Mouse (Mus musculus): ENCODE measurements at regions not wholly inside any gene's neighbourhood (a gene's known extent, or its start where the extent isn't known, plus 50 kb on each side); places are given as distances from the start of the nearest gene placed in this dataset.

DNA sequence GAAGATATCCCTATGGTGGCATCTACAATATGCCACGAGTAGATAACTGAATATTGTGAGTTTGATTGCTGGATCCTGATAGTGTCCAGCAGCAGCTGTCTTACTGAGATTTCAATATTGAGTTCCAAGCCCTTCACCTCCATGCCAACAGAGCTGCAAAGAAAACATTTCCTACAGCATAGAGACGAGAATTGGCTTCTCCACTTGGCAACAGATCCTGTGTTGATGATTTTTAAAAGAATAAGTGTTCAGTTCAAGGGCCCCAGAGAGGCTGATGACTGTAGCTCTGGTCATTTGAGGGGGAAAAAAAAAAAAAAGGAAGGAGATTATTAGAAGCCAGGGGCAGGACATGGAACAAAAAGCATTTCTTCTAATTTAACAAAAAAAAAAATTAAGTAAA, 284.7 kb downstream of the Efnb2 start:
- no peak overlapping the region for H3K4me3 ChIP-seq (ENCODE audit: control insufficient read depth in 1 of 2, insufficient read depth in 1 of 2, low read depth in 2 of 2, low read length in 2 of 2)

GRCm38 (mm10) chr8:8367282-8367871, 293.7 kb downstream of the Efnb2 start:
- no peak for DNase-seq (ENCODE audit: low read depth, low spot score)
- TF ChIP-seq CTCF (IDR thresholded peaks at IDR 0.05 in 2 of 3, conservative IDR thresholded peaks at IDR 0.05 in 1 of 3; ENCODE audit: control insufficient read depth in 1 of 3, insufficient read depth in 1 of 3, low read depth in 2 of 3, low read length in 3 of 3, poor library complexity in 1 of 3, severe bottlenecking in 1 of 3) (no peak), GATA1 (IDR thresholded peaks at IDR 0.05; ENCODE audit: low read depth, low read length) (no peak), TAL1 (IDR thresholded peaks at IDR 0.05; ENCODE audit: low read length) (no peak), GABPA (IDR thresholded peaks at IDR 0.05; ENCODE audit: low read depth, low read length) (no peak), ZKSCAN1 (IDR thresholded peaks at IDR 0.05; ENCODE audit: low read depth, low read length) (no peak), ZNF384 (IDR thresholded peaks at IDR 0.05; ENCODE audit: low read depth, low read length) (no peak), TBP (IDR thresholded peaks at IDR 0.05; ENCODE audit: low read depth, low read length) (no peak), HCFC1 (IDR thresholded peaks at IDR 0.05; ENCODE audit: low read depth, low read length) (no peak)
- Histone ChIP-seq H3K27ac (ENCODE audit: control insufficient read depth, low read depth, low read length) (no peak overlapping the region), H3K4me3 (ENCODE audit: control insufficient read depth in 1 of 2, insufficient read depth in 1 of 2, low read depth in 2 of 2, low read length in 2 of 2) (no peak overlapping the region), H3K9me3 (replicated peaks; ENCODE audit: insufficient read depth, low read length) (no peaks in the 10 kb centered on the region), H3K4me1 (ENCODE audit: control insufficient read depth in 1 of 2, insufficient read depth in 2 of 2, low read length in 2 of 2) (no peaks in the 10 kb centered on the region), H3K9ac (ENCODE audit: control insufficient read depth, low read depth, low read length, poor library complexity, severe bottlenecking) (no peak overlapping the region), H3K79me2 (ENCODE audit: control insufficient read depth, insufficient read depth, low read length, poor library complexity) (no peaks in the 10 kb centered on the region), H3K36me3 (ENCODE audit: control insufficient read depth in 1 of 2, insufficient read depth in 2 of 2, low read length in 2 of 2) (no peaks in the 10 kb centered on the region), H3K27me3 (ENCODE audit: control insufficient read depth in 1 of 2, insufficient read depth in 2 of 2, low read length in 2 of 2) (no peaks in the 10 kb centered on the region)

More for the DNA sequence above, 284.7 kb downstream of the Efnb2 start:
- no peaks in the 10 kb centered on the region for H3K36me3 ChIP-seq (ENCODE audit: control insufficient read depth in 1 of 2, insufficient read depth in 2 of 2, low read length in 2 of 2)
- no peaks in the 10 kb centered on the region for H3K79me2 ChIP-seq (ENCODE audit: control insufficient read depth, insufficient read depth, low read length, poor library complexity)
- TF ChIP-seq CHD1 (IDR thresholded peaks at IDR 0.05; ENCODE audit: low read depth, low read length) = no peak
- no peak for TF ChIP-seq GATA1 (IDR thresholded peaks at IDR 0.05; ENCODE audit: low read depth, low read length)
- TF ChIP-seq NRF1 (IDR thresholded peaks at IDR 0.05; ENCODE audit: insufficient read depth, low read depth, low read length, poor library complexity, severe bottlenecking) = no peak
- no peak for TF ChIP-seq E2F4 (IDR thresholded peaks at IDR 0.05; ENCODE audit: borderline replicate concordance, low read depth, low read length)
- no peak for TF ChIP-seq POLR2AphosphoS2 (IDR thresholded peaks at IDR 0.05; ENCODE audit: low read length)
- DNase-seq (ENCODE audit: low read depth, low spot score) = no peak
- no peaks in the 10 kb centered on the region for H3K9me3 ChIP-seq (replicated peaks; ENCODE audit: insufficient read depth, low read length)
- no peaks in the 10 kb centered on the region for H3K4me1 ChIP-seq (ENCODE audit: control insufficient read depth in 1 of 2, insufficient read depth in 2 of 2, low read length in 2 of 2)
- H3K27me3 ChIP-seq (ENCODE audit: control insufficient read depth in 1 of 2, insufficient read depth in 2 of 2, low read length in 2 of 2) = no peaks in the 10 kb centered on the region
- H3K27ac ChIP-seq (ENCODE audit: control insufficient read depth, low read depth, low read length) = no peak overlapping the region
- no peak overlapping the region for H3K9ac ChIP-seq (ENCODE audit: control insufficient read depth, low read depth, low read length, poor library complexity, severe bottlenecking)

DNA sequence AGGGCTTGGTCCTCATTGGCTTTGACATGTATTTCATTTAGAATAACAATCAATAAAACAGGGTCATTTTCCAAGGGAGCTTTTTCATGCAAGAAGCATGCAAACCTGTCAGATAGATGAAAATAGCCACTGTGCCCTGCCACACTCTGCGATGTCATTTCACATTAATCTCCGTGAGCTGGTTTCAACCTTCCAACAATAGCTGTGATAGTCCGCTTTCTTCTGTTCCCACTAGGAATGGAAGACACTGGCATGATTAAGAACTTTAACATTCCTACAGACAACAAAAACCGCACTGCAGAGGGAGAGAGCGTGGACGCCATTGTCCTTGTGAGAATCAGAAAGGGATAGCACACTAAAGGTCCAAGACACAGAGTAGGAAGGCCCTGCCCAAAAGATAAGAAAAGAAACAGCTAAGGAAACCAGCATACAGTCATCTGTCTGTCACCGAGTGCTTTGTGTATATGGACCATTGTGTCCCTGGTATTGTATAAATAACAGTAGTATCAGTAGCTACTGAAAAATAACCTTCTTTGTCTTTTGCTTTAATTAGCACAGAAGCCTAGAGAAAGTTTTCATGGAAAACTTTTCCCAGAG, 299.0 kb downstream of the Efnb2 start:
- no peaks in the 10 kb centered on the region for H3K36me3 ChIP-seq (ENCODE audit: control insufficient read depth in 1 of 2, insufficient read depth in 2 of 2, low read length in 2 of 2)
- H3K9ac ChIP-seq (ENCODE audit: control insufficient read depth, low read depth, low read length, poor library complexity, severe bottlenecking) = no peak overlapping the region
- no peaks in the 10 kb centered on the region for H3K27me3 ChIP-seq (ENCODE audit: control insufficient read depth in 1 of 2, insufficient read depth in 2 of 2, low read length in 2 of 2)
- no peak for TF ChIP-seq USF2 (IDR thresholded peaks at IDR 0.05; ENCODE audit: borderline replicate concordance in 1 of 2, insufficient read depth in 1 of 2, low read depth in 1 of 2, low read length in 2 of 2)
- TF ChIP-seq E2F4 (IDR thresholded peaks at IDR 0.05; ENCODE audit: borderline replicate concordance, low read depth, low read length) = no peak
- no peak for TF ChIP-seq ETS1 (IDR thresholded peaks at IDR 0.05; ENCODE audit: low read depth, low read length)
- no peak for TF ChIP-seq KAT2A (conservative IDR thresholded peaks at IDR 0.05; ENCODE audit: low read depth, low read length)
- no peak for TF ChIP-seq EP300 (IDR thresholded peaks at IDR 0.05; ENCODE audit: low read depth in 1 of 2, low read length in 2 of 2)
- TF ChIP-seq POLR2AphosphoS2 (IDR thresholded peaks at IDR 0.05; ENCODE audit: low read length) = no peak
- no peak for TF ChIP-seq RCOR1 (IDR thresholded peaks at IDR 0.05; ENCODE audit: low read depth, low read length)
- TF ChIP-seq MAZ (IDR thresholded peaks at IDR 0.05; ENCODE audit: low read depth, low read length) = no peak
- TF ChIP-seq CHD1 (IDR thresholded peaks at IDR 0.05; ENCODE audit: low read depth, low read length) = no peak
- no peak for TF ChIP-seq MYC (IDR thresholded peaks at IDR 0.05; ENCODE audit: low read depth, low read length)
- no peak for TF ChIP-seq HCFC1 (IDR thresholded peaks at IDR 0.05; ENCODE audit: low read depth, low read length)
- TF ChIP-seq CTCF (IDR thresholded peaks at IDR 0.05 in 2 of 3, conservative IDR thresholded peaks at IDR 0.05 in 1 of 3; ENCODE audit: control insufficient read depth in 1 of 3, insufficient read depth in 1 of 3, low read depth in 2 of 3, low read length in 3 of 3, poor library complexity in 1 of 3, severe bottlenecking in 1 of 3) = no peak
- TF ChIP-seq ZMIZ1 (IDR thresholded peaks at IDR 0.05; ENCODE audit: low read depth, low read length) = no peak
- TF ChIP-seq RAD21 (IDR thresholded peaks at IDR 0.05; ENCODE audit: low read depth, low read length) = no peak
- no peak for TF ChIP-seq JUND (IDR thresholded peaks at IDR 0.05; ENCODE audit: low read depth, low read length)
- TF ChIP-seq SMC3 (IDR thresholded peaks at IDR 0.05; ENCODE audit: low read depth, low read length) = no peak
- TF ChIP-seq GABPA (IDR thresholded peaks at IDR 0.05; ENCODE audit: low read depth, low read length) = no peak
- no peak for TF ChIP-seq TAL1 (IDR thresholded peaks at IDR 0.05; ENCODE audit: low read length)
- H3K4me1 ChIP-seq (ENCODE audit: control insufficient read depth in 1 of 2, insufficient read depth in 2 of 2, low read length in 2 of 2) = no peaks in the 10 kb centered on the region
- no peaks in the 10 kb centered on the region for H3K79me2 ChIP-seq (ENCODE audit: control insufficient read depth, insufficient read depth, low read length, poor library complexity)
- DNase-seq (ENCODE audit: low read depth, low spot score) = no peak
- no peaks in the 10 kb centered on the region for H3K9me3 ChIP-seq (replicated peaks; ENCODE audit: insufficient read depth, low read length)
- no peak overlapping the region for H3K27ac ChIP-seq (ENCODE audit: control insufficient read depth, low read depth, low read length)
- no peak overlapping the region for H3K4me3 ChIP-seq (ENCODE audit: control insufficient read depth in 1 of 2, insufficient read depth in 1 of 2, low read depth in 2 of 2, low read length in 2 of 2)
